ENCODE assay signal across 16 mouse cellular contexts in genomic region chr13:89872725-89873124, GRCm38 (mm10).
"Had no signal": no experiment of that assay in that cellular context is flagged by ENCODE, and none has a peak within 500 bp of the region (broad histone marks: within the 10 kb centered on the region; RNA-seq: fewer than 3 reads in every experiment).

No protein-coding gene starts in this region.

- H3K9me3 ChIP-seq: limb, embryonic 15.5 days; midbrain, embryonic 10.5 days; midbrain, embryonic 13.5 days; stomach, embryonic 15.5 days had no signal

- H3K4me1 ChIP-seq: limb, embryonic 15.5 days; midbrain, embryonic 10.5 days; midbrain, embryonic 13.5 days; stomach, embryonic 15.5 days had no signal

- H3K27ac ChIP-seq: limb, embryonic 15.5 days; liver, embryonic 14.5 days; macrophage; midbrain, embryonic 10.5 days; midbrain, embryonic 13.5 days; stomach, embryonic 15.5 days had no signal

- H3K4me2 ChIP-seq: limb, embryonic 15.5 days; liver, embryonic 11.5 days; lung, embryonic 14.5 days; midbrain, embryonic 13.5 days; stomach, embryonic 15.5 days had no signal

- H3K27me3 ChIP-seq: limb, embryonic 15.5 days; midbrain, embryonic 13.5 days; stomach, embryonic 15.5 days had no signal

- ATAC-seq: liver, postnatal 0 days; lung, postnatal 0 days; midbrain, embryonic 13.5 days had no signal

- H3K36me3 ChIP-seq: limb, embryonic 15.5 days; midbrain, embryonic 10.5 days; midbrain, embryonic 13.5 days; stomach, embryonic 15.5 days had no signal

- H3K4me3 ChIP-seq: limb, embryonic 15.5 days; midbrain, embryonic 10.5 days; midbrain, embryonic 13.5 days; stomach, embryonic 15.5 days had no signal

- H3K9ac ChIP-seq: limb, embryonic 15.5 days; liver, embryonic 14.5 days; liver, postnatal 0 days; lung, embryonic 14.5 days; midbrain, embryonic 13.5 days; stomach, embryonic 15.5 days had no signal

- DNase-seq: kidney, adult 2 months; kidney, postnatal 10 days; kidney, postnatal 36 days; left cerebral cortex, postnatal 4 days; liver, postnatal 0 days; lung, embryonic 14.5 days; right cerebral cortex, postnatal 4 days; thymus, postnatal 25 days had no signal
